Mouse (Mus musculus): ENCODE results near the gene Btbd11. TPM values are rescaled to one million over a fixed set of nuclear protein-coding genes. Genes with fewer than 3 reads are reported as not detected.

Gene Btbd11
- 16.1 and 19.4 TPM in 2 replicates for polyA plus RNA-seq (2014; fragmentation: Nextera tagmentation; extraction: Ambion mirVana)

DNA sequence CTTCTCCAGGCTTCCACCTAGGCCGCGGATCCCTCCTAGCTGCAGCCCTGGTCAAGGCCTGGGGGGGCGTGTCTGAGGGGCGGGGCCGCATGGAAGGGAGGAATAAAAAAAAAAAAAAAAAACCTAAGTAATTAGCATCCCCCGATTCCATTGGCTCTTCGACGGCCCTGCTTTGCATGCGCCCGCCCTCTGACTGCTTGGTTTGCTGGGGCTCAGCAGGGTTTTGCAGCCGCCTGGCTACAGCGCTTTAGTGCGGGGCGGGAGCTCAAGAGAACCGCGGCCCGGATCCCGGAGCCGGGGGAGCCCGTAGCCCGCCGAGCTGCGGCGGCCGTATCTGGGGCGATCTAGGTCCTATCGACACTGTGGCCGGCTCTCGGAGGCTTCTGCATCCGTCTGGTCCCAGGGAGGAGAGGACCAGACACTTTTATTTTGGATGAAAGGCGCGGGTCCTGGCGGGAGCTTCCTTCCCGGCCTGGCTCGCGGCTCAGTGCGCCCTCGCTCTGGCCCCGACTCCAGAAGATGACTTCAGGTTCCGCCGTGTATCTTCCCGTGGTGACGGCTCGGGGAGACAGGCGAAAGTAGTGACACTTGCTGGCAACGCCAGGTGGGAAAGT, at the start of gene Btbd11:
Btbd11 (plus strand) TSS at position 210 of the 614 bp plus-strand sequence.
- Histone ChIP-seq H3K9ac (replicated peaks; ENCODE audit: low read length) (peak within 1 kb of the TSS; percentile 71), H3K27ac (replicated peaks; ENCODE audit: low read depth, low read length) (peak within 1 kb of the TSS; percentile 72), H3K36me3 (ENCODE audit: control insufficient read depth, insufficient read depth, low read length) (no peaks in the 10 kb centered on the region), H3K9me3 (ENCODE audit: control insufficient read depth, low read length) (no peaks in the 10 kb centered on the region), H3K4me3 (replicated peaks; ENCODE audit: low read depth, low read length) (peak within 1 kb of the TSS; percentile 61), H3K4me2 (ENCODE audit: low read length) (peak within 1 kb of the TSS; percentile 100), H3K4me1 (ENCODE audit: control insufficient read depth, insufficient read depth, low read length) (peaks cover 26% of the 10 kb centered on the region), H3K27me3 (ENCODE audit: control insufficient read depth, insufficient read depth, low read length) (no peaks in the 10 kb centered on the region)
- WGBS = under 1% methylated on average over 46 of the region's 46 CpGs
- peak; percentile 93 for ATAC-seq (ENCODE audit: low FRiP score, low TSS enrichment)
- peak; percentile 95 for DNase-seq

DNA sequence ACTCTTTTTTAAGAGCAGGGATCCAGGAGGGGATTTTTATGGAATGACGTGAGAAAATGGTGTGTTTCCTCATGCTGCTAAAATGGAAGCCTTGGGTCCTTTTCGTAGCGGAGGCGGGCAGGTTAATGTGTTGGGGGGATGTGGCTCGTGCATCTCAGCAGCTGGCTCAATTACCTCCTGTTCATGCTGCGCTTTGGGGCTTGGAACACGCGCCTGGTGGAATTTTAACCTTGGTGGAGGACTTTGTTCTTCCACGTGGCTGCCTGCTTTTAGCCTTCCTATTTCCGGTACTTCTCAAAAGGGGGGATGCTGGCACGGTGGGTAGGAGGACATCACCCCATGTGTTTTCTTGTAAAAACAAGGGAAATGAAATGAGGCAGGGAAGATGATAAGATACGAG, 47.9 kb upstream of the Btbd11 start:
- no peaks in the 10 kb centered on the region for H3K4me1 ChIP-seq (ENCODE audit: control insufficient read depth, insufficient read depth, low read length)
- no peaks in the 10 kb centered on the region for H3K27me3 ChIP-seq (ENCODE audit: control insufficient read depth, insufficient read depth, low read length)
- H3K27ac ChIP-seq (replicated peaks; ENCODE audit: low read depth, low read length) = no peak overlapping the region
- no peaks in the 10 kb centered on the region for H3K9me3 ChIP-seq (ENCODE audit: control insufficient read depth, low read length)
- H3K4me3 ChIP-seq (replicated peaks; ENCODE audit: low read depth, low read length) = no peak overlapping the region
- no peak for ATAC-seq (ENCODE audit: low FRiP score, low TSS enrichment)
- H3K9ac ChIP-seq (replicated peaks; ENCODE audit: low read length) = no peak overlapping the region
- 83% methylated on average over 12 of the region's 12 CpGs for WGBS
- H3K36me3 ChIP-seq (ENCODE audit: control insufficient read depth, insufficient read depth, low read length) = no peaks in the 10 kb centered on the region
- DNase-seq = no peak
- no peak overlapping the region for H3K4me2 ChIP-seq (ENCODE audit: low read length)

- DNase-seq = no peak
- Histone ChIP-seq H3K4me2 (ENCODE audit: low read length) (no peak overlapping the region), H3K9ac (replicated peaks; ENCODE audit: low read length) (no peak overlapping the region), H3K4me1 (ENCODE audit: control insufficient read depth, insufficient read depth, low read length) (no peaks in the 10 kb centered on the region), H3K36me3 (ENCODE audit: control insufficient read depth, insufficient read depth, low read length) (no peaks in the 10 kb centered on the region), H3K9me3 (ENCODE audit: control insufficient read depth, low read length) (no peaks in the 10 kb centered on the region), H3K27ac (replicated peaks; ENCODE audit: low read depth, low read length) (no peak overlapping the region), H3K27me3 (ENCODE audit: control insufficient read depth, insufficient read depth, low read length) (no peaks in the 10 kb centered on the region), H3K4me3 (replicated peaks; ENCODE audit: low read depth, low read length) (no peak overlapping the region)
- WGBS = 89% methylated on average over 1 of the region's 1 CpGs
- ATAC-seq (ENCODE audit: low FRiP score, low TSS enrichment) = no peak
These were observed 44.7 kb upstream of the Btbd11 start for GRCm38 (mm10) chr10:85341867-85342266.

- WGBS = 84% methylated on average over 9 of the region's 9 CpGs
- ATAC-seq (ENCODE audit: low FRiP score, low TSS enrichment) (no peak), DNase-seq (no peak)
- no peak overlapping the region for H3K27ac ChIP-seq (replicated peaks; ENCODE audit: low read depth, low read length)
- H3K9ac ChIP-seq (replicated peaks; ENCODE audit: low read length) = no peak overlapping the region
- H3K4me2 ChIP-seq (ENCODE audit: low read length) = no peak overlapping the region
- H3K4me1 ChIP-seq (ENCODE audit: control insufficient read depth, insufficient read depth, low read length) = no peaks in the 10 kb centered on the region
- no peaks in the 10 kb centered on the region for H3K27me3 ChIP-seq (ENCODE audit: control insufficient read depth, insufficient read depth, low read length)
- H3K9me3 ChIP-seq (ENCODE audit: control insufficient read depth, low read length) = no peaks in the 10 kb centered on the region
- H3K36me3 ChIP-seq (ENCODE audit: control insufficient read depth, insufficient read depth, low read length) = no peaks in the 10 kb centered on the region
- H3K4me3 ChIP-seq (replicated peaks; ENCODE audit: low read depth, low read length) = no peak overlapping the region
These were observed 39.4 kb upstream of the Btbd11 start for GRCm38 (mm10) chr10:85347171-85347570.

DNA sequence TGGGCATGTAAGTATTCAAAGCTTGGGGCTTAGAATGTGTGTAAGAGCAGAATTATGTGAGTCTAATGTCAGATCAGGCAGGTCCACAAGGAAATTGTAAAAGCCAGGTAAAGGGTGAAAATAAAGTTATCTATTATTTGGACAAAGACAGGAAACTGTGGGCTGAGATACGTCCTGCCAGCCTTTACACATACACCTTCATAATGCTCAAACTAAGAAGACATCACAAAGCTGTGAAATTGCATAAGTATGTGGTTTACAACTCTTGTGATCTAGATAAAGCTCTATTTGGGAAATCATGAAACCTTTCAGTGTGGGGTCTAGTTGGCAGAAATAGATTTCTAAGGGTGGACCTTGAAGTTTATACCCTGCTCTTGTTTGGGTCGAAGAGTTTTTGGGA, 34.1 kb upstream of the Btbd11 start:
- DNase-seq = no peak
- Histone ChIP-seq H3K4me3 (replicated peaks; ENCODE audit: low read depth, low read length) (no peak overlapping the region), H3K4me1 (ENCODE audit: control insufficient read depth, insufficient read depth, low read length) (no peaks in the 10 kb centered on the region), H3K27me3 (ENCODE audit: control insufficient read depth, insufficient read depth, low read length) (no peaks in the 10 kb centered on the region), H3K36me3 (ENCODE audit: control insufficient read depth, insufficient read depth, low read length) (no peaks in the 10 kb centered on the region), H3K27ac (replicated peaks; ENCODE audit: low read depth, low read length) (no peak overlapping the region), H3K4me2 (ENCODE audit: low read length) (no peak overlapping the region), H3K9me3 (ENCODE audit: control insufficient read depth, low read length) (no peaks in the 10 kb centered on the region), H3K9ac (replicated peaks; ENCODE audit: low read length) (no peak overlapping the region)
- ATAC-seq (ENCODE audit: low FRiP score, low TSS enrichment) = no peak
- 90% methylated on average over 2 of the region's 2 CpGs for WGBS

- ATAC-seq (ENCODE audit: low FRiP score, low TSS enrichment) (no peak), DNase-seq (no peak)
- H3K36me3 ChIP-seq (ENCODE audit: control insufficient read depth, insufficient read depth, low read length) = no peaks in the 10 kb centered on the region
- no peak overlapping the region for H3K4me2 ChIP-seq (ENCODE audit: low read length)
- H3K9ac ChIP-seq (replicated peaks; ENCODE audit: low read length) = no peak overlapping the region
- H3K4me3 ChIP-seq (replicated peaks; ENCODE audit: low read depth, low read length) = no peak overlapping the region
- no peaks in the 10 kb centered on the region for H3K4me1 ChIP-seq (ENCODE audit: control insufficient read depth, insufficient read depth, low read length)
- no peaks in the 10 kb centered on the region for H3K27me3 ChIP-seq (ENCODE audit: control insufficient read depth, insufficient read depth, low read length)
- 94% methylated on average over 1 of the region's 1 CpGs for whole genome bisulfite sequencing
- H3K27ac ChIP-seq (replicated peaks; ENCODE audit: low read depth, low read length) = no peak overlapping the region
- H3K9me3 ChIP-seq (ENCODE audit: control insufficient read depth, low read length) = no peaks in the 10 kb centered on the region
These were observed 32.3 kb upstream of the Btbd11 start for GRCm38 (mm10) chr10:85354270-85354669.

DNA sequence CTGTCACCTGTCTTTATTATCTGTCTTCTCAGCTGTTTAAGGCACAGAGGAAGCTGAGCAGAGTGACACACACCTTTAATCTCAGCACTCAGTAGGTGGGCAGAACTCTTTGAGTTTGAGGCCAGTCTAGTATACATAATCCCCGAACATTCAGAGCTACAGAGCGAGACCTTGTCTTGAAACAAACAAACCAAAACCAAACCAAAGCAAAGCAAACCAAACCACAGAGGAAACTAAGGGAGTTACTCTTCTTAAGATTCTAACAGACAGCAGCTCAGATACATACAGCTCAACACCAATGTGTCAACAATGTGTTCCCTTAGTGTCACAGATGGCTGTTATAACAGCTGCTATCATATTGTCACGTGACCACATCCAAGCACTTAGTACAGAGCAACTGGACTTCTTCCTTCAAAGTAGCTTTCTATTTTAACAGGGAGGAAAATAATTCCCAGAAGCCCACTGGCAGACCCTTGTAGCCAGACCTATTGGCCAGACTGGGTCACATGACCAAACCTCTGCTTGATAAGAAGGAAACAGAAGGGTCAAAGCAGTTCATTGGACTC, 27.0 kb upstream of the Btbd11 start:
- Histone ChIP-seq H3K4me3 (replicated peaks; ENCODE audit: low read depth, low read length) (no peak overlapping the region), H3K4me1 (ENCODE audit: control insufficient read depth, insufficient read depth, low read length) (no peaks in the 10 kb centered on the region), H3K27ac (replicated peaks; ENCODE audit: low read depth, low read length) (no peak overlapping the region), H3K9me3 (ENCODE audit: control insufficient read depth, low read length) (no peaks in the 10 kb centered on the region), H3K36me3 (ENCODE audit: control insufficient read depth, insufficient read depth, low read length) (no peaks in the 10 kb centered on the region), H3K9ac (replicated peaks; ENCODE audit: low read length) (no peak overlapping the region), H3K27me3 (ENCODE audit: control insufficient read depth, insufficient read depth, low read length) (no peaks in the 10 kb centered on the region), H3K4me2 (ENCODE audit: low read length) (no peak overlapping the region)
- DNase-seq (no peak), ATAC-seq (ENCODE audit: low FRiP score, low TSS enrichment) (no peak)
- 77% methylated on average over 3 of the region's 3 CpGs for WGBS

DNA sequence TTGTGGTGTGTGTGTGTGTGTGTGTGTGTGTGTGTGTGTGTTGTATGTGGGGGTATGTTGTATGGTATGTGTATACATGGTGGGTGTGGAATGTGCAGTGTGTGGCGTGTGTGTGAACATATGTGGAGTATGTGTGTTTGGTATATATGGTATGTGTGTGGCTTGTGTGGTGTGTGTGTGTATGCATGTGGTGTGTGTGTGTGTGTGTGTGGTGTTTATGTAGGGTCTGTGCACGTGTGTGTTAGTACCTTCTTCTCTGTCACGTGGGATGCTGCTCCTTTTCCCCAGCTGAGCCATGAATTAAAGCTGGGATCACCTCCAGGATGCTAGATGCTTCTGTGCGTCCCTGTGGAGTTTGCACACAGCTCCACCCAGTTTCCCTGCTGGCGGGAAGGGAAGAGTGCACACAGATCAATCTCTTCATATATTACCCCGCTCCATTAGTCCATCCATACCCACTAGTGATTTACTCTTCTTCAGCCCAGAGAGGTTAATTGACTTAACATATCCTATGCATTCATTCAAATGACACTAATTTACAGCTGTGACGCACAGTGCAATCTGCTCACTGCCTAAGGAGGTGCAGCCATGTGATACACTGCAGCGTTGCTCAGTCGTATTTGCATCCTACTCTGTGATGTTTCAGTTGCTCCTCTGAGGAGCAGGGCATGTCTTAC, 23.7 kb upstream of the Btbd11 start:
- DNase-seq = peak; percentile 19

GRCm38 (mm10) chr10:85366876-85367275, 19.7 kb upstream of the Btbd11 start:
- Histone ChIP-seq H3K36me3 (ENCODE audit: control insufficient read depth, insufficient read depth, low read length) (no peaks in the 10 kb centered on the region), H3K27ac (replicated peaks; ENCODE audit: low read depth, low read length) (no peak overlapping the region), H3K4me2 (ENCODE audit: low read length) (no peak overlapping the region), H3K4me1 (ENCODE audit: control insufficient read depth, insufficient read depth, low read length) (no peaks in the 10 kb centered on the region), H3K27me3 (ENCODE audit: control insufficient read depth, insufficient read depth, low read length) (no peaks in the 10 kb centered on the region), H3K9ac (replicated peaks; ENCODE audit: low read length) (no peak overlapping the region), H3K9me3 (ENCODE audit: control insufficient read depth, low read length) (no peaks in the 10 kb centered on the region), H3K4me3 (replicated peaks; ENCODE audit: low read depth, low read length) (no peak overlapping the region)
- 89% methylated on average over 10 of the region's 10 CpGs for WGBS
- ATAC-seq (ENCODE audit: low FRiP score, low TSS enrichment) (no peak), DNase-seq (no peak)

More for the DNA sequence above, 23.7 kb upstream of the Btbd11 start:
- Histone ChIP-seq H3K36me3 (ENCODE audit: control insufficient read depth, insufficient read depth, low read length) (no peaks in the 10 kb centered on the region), H3K9me3 (ENCODE audit: control insufficient read depth, low read length) (no peaks in the 10 kb centered on the region), H3K9ac (replicated peaks; ENCODE audit: low read length) (no peak overlapping the region), H3K4me3 (replicated peaks; ENCODE audit: low read depth, low read length) (no peak overlapping the region), H3K4me2 (ENCODE audit: low read length) (no peak overlapping the region), H3K27ac (replicated peaks; ENCODE audit: low read depth, low read length) (no peak overlapping the region), H3K27me3 (ENCODE audit: control insufficient read depth, insufficient read depth, low read length) (no peaks in the 10 kb centered on the region), H3K4me1 (ENCODE audit: control insufficient read depth, insufficient read depth, low read length) (no peaks in the 10 kb centered on the region)
- 58% methylated on average over 9 of the region's 9 CpGs for WGBS
- no peak for ATAC-seq (ENCODE audit: low FRiP score, low TSS enrichment)

Measured in midbrain, embryonic 14.5 days (tissue).